Mouse (Mus musculus) kidney, postnatal 0 days (tissue): Measurements from ENCODE around the gene Cyp4a14. TPM values are rescaled to one million over a fixed set of nuclear protein-coding genes. Genes with fewer than 3 reads are reported as not detected.
A peak's percentile ranks its signal among the peaks of the same experiment; 100 is the strongest.
"Not testable (repeated sequence)": the region's sequence is repeated elsewhere in the genome, so short reads cannot be mapped to it uniquely, and the experiment has no call there.

Experiments
- ATAC-seq: fragments of 200-750 bp; cut with Nextera tagmentation; replicated peaks from 2 replicates; pipeline ENCODE4 v1.8.0; 2017; ENCODE audit warnings: low read depth, moderate number of reproducible peaks, moderate TSS enrichment, moderate library complexity; ENCODE audit not compliant: low FRiP score
- DNase-seq: peaks from one replicate; pipeline ENCODE4 v3.0.0-alpha.2; 2016; ENCODE audit warnings: low spot score
- H3K27ac ChIP-seq: fragments of 300-500 bp; sonication (generic); 2 replicates; pipeline ENCODE4 v1.5.1; 2014; ENCODE audit warnings: mild to moderate bottlenecking
- H3K27me3 ChIP-seq: fragments of 300-500 bp; sonication (generic); 2 replicates; pipeline ENCODE4 v1.6.1; 2014; ENCODE audit warnings: low read length, mixed read lengths; ENCODE audit not compliant: insufficient read depth
- H3K36me3 ChIP-seq: fragments of 300-500 bp; sonication (generic); 2 replicates; pipeline ENCODE4 v1.6.1; 2014; ENCODE audit warnings: low read length, mixed read lengths; ENCODE audit not compliant: insufficient read depth
- H3K4me1 ChIP-seq: fragments of 300-500 bp; sonication (generic); replicated peaks from 2 replicates; pipeline ENCODE4 v1.6.1; 2014; ENCODE audit warnings: antibody characterized with exemption, low read length, mixed read lengths; ENCODE audit not compliant: insufficient read depth
- H3K4me2 ChIP-seq: fragments of 300-500 bp; sonication (generic); 2 replicates; pipeline ENCODE4 v1.6.1; 2014; ENCODE audit warnings: mild to moderate bottlenecking, low read length, moderate library complexity, mixed read lengths
- H3K4me3 ChIP-seq: fragments of 300-500 bp; sonication (generic); replicated peaks from 2 replicates; pipeline ENCODE4 v1.5.1; 2014; ENCODE audit warnings: low read depth, low read length
- H3K9ac ChIP-seq: fragments of 300-500 bp; sonication (generic); 2 replicates; pipeline ENCODE4 v1.6.1; 2014; ENCODE audit warnings: low read depth, low read length
- H3K9me3 ChIP-seq: fragments of 300-500 bp; sonication (generic); replicated peaks from 2 replicates; pipeline ENCODE4 v1.6.1; 2016; ENCODE audit warnings: low read length, inconsistent platforms, mixed read lengths
- CTCF ChIP-seq: IDR thresholded peaks from 2 replicates; pipeline ENCODE4 v1.5.1; 2016; ENCODE audit warnings: antibody characterized with exemption, low read depth, mild to moderate bottlenecking, moderate library complexity
- WGBS: fragments of 180-500 bp; shearing (Covaris S2); extraction: QIAGEN DNeasy Blood & Tissue Kit; methylation state at CpG from one replicate; pipeline ENCODE4 v1.1.7; 2014; 5-methylcytosine and 5-hydroxymethylcytosine counted together
- polyA plus RNA-seq: library from polyadenylated mRNA; unstranded; fragments of >200 nt; fragmentation: Nextera tagmentation; extraction: Ambion mirVana; gene quantifications from 2 replicates; pipeline ENCODE4 v1.2.1, GENCODE M21; 2015

Cyp4a14 gene
- polyA plus RNA-seq = 2.3 and 2.5 TPM in 2 replicates

GRCm38 (mm10) chr4:115496001-115496400, at the start of gene Cyp4a14:
TSS of gene Cyp4a14 (minus strand) at chr4:115496142.
- no peaks in the 10 kb centered on the region for H3K27me3 ChIP-seq
- H3K4me3 ChIP-seq = no peak within 1 kb of the TSS
- H3K4me2 ChIP-seq = no peak within 1 kb of the TSS
- H3K4me1 ChIP-seq = no peaks in the 10 kb centered on the region
- no peak within 1 kb of the TSS for H3K9ac ChIP-seq
- TF ChIP-seq CTCF = no peak
- ATAC-seq (no peak), DNase-seq (no peak)
- WGBS = 79% methylated on average over 1 of the region's 1 CpGs
- H3K36me3 ChIP-seq = no peaks in the 10 kb centered on the region
- H3K27ac ChIP-seq = no peak within 1 kb of the TSS
- H3K9me3 ChIP-seq = no peaks in the 10 kb centered on the region

- H3K4me2 ChIP-seq = no peak overlapping the region
- DNase-seq (no peak), ATAC-seq (no peak)
- H3K9ac ChIP-seq = no peak overlapping the region
- H3K4me3 ChIP-seq = no peak overlapping the region
- no peaks in the 10 kb centered on the region for H3K4me1 ChIP-seq
- no peak overlapping the region for H3K27ac ChIP-seq
- no peaks in the 10 kb centered on the region for H3K9me3 ChIP-seq
- no peaks in the 10 kb centered on the region for H3K27me3 ChIP-seq
- H3K36me3 ChIP-seq = no peaks in the 10 kb centered on the region
- 33% methylated on average over 1 of the region's 1 CpGs for WGBS
- TF ChIP-seq CTCF = no peak
Measured at GRCm38 (mm10) chr4:115545101-115545500, 49.2 kb upstream of the Cyp4a14 start.

- Histone ChIP-seq H3K27me3 (no peaks in the 10 kb centered on the region), H3K4me3 (no peak overlapping the region), H3K4me2 (no peak overlapping the region), H3K4me1 (no peaks in the 10 kb centered on the region), H3K36me3 (no peaks in the 10 kb centered on the region), H3K9ac (no peak overlapping the region), H3K9me3 (no peaks in the 10 kb centered on the region), H3K27ac (no peak overlapping the region)
- 100% methylated on average over 2 of the region's 2 CpGs for WGBS
- no peak for DNase-seq
- no peak for ATAC-seq
- TF ChIP-seq CTCF = no peak
Measured at GRCm38 (mm10) chr4:115521766-115522165, 25.8 kb upstream of the Cyp4a14 start.

- Histone ChIP-seq H3K27ac (no peak overlapping the region), H3K4me1 (no peaks in the 10 kb centered on the region), H3K4me2 (no peak overlapping the region), H3K27me3 (no peaks in the 10 kb centered on the region), H3K9ac (no peak overlapping the region), H3K36me3 (no peaks in the 10 kb centered on the region), H3K9me3 (no peaks in the 10 kb centered on the region), H3K4me3 (no peak overlapping the region)
- WGBS = 64% methylated on average over 4 of the region's 4 CpGs
- no peak for TF ChIP-seq CTCF
- ATAC-seq (no peak), DNase-seq (no peak)
Measured at GRCm38 (mm10) chr4:115519444-115519843, 23.5 kb upstream of the Cyp4a14 start.

- not testable (repeated sequence) for H3K4me1 ChIP-seq, H3K36me3 ChIP-seq, H3K9me3 ChIP-seq, H3K27ac ChIP-seq, DNase-seq, H3K27me3 ChIP-seq, H3K4me2 ChIP-seq, H3K9ac ChIP-seq, H3K4me3 ChIP-seq
- ATAC-seq = peak; percentile 66
- 81% methylated on average over 5 of the region's 5 CpGs for WGBS
Measured at GRCm38 (mm10) chr4:115518000-115518399, 22.1 kb upstream of the Cyp4a14 start, which contains the start of gene Cyp4a10. TSS of gene Cyp4a10 (plus strand) at chr4:115518264.

GRCm38 (mm10) chr4:115513964-115514363, 18.0 kb upstream of the Cyp4a14 start:
- H3K27me3 ChIP-seq, H3K36me3 ChIP-seq, H3K4me1 ChIP-seq, H3K27ac ChIP-seq, H3K4me2 ChIP-seq, H3K9ac ChIP-seq, H3K4me3 ChIP-seq, H3K9me3 ChIP-seq: not testable (repeated sequence)
- ATAC-seq (peak; percentile 57; the same call in 1 of the 2 replicates), DNase-seq (peak; percentile 7)

- H3K9ac ChIP-seq = no peak overlapping the region
- H3K27ac ChIP-seq = no peak overlapping the region
- no peaks in the 10 kb centered on the region for H3K4me1 ChIP-seq
- no peak for TF ChIP-seq CTCF
- ATAC-seq = no peak
- no peaks in the 10 kb centered on the region for H3K27me3 ChIP-seq
- DNase-seq = no peak
- no peak overlapping the region for H3K4me2 ChIP-seq
- WGBS = 80% methylated on average over 3 of the region's 3 CpGs
- no peaks in the 10 kb centered on the region for H3K36me3 ChIP-seq
- H3K9me3 ChIP-seq = no peaks in the 10 kb centered on the region
- no peak overlapping the region for H3K4me3 ChIP-seq
Measured at GRCm38 (mm10) chr4:115497466-115497865, 1.5 kb upstream of the Cyp4a14 start.
